Mouse (Mus musculus) kidney, adult 8-10 months (tissue): ENCODE measurements around the gene Olfr98.
A peak's percentile ranks its signal among the peaks of the same experiment; 100 is the strongest.
"Not testable (repeated sequence)": the region's sequence is repeated elsewhere in the genome, so short reads cannot be mapped to it uniquely, and the experiment has no call there.

Experiments used
- DNase-seq, 2 experiments: peaks; one replicate each; pipeline ENCODE4 v3.0.0; 2022

The Olfr98 gene

GRCm38 (mm10) chr17:37263626-37264025 is at the start of gene Olfr98:
Gene Olfr98, minus strand, starts transcription at chr17:37263749.
- no peak for DNase-seq

GRCm38 (mm10) chr17:37310146-37310699 is 46.7 kb upstream of the Olfr98 start:
- DNase-seq: no peak

- peak in 1 of 2 experiments; percentile 14 for DNase-seq
Measured at GRCm38 (mm10) chr17:37308483-37308882, 44.9 kb upstream of the Olfr98 start.

GRCm38 (mm10) chr17:37304213-37304612 is 40.7 kb upstream of the Olfr98 start, which contains the start of gene Olfr101:
Gene Olfr101, minus strand, starts transcription at chr17:37304313.
- DNase-seq: no peak

GRCm38 (mm10) chr17:37283360-37283759 is 19.8 kb upstream of the Olfr98 start, which contains the start of gene Olfr99:
Gene Olfr99, minus strand, starts transcription at chr17:37283460.
- DNase-seq: no peak

- DNase-seq: no peak
Measured at GRCm38 (mm10) chr17:37280331-37280730, 16.8 kb upstream of the Olfr98 start.

- no peak for DNase-seq
Measured at GRCm38 (mm10) chr17:37276573-37276972, 13.0 kb upstream of the Olfr98 start.

GRCm38 (mm10) chr17:37275626-37276248 is 12.2 kb upstream of the Olfr98 start:
- no peak for DNase-seq

GRCm38 (mm10) chr17:37270702-37271092 is 7.1 kb upstream of the Olfr98 start:
- peak; percentile 59 to 65 for DNase-seq

GRCm38 (mm10) chr17:37270058-37270701 is 6.6 kb upstream of the Olfr98 start, which contains the start of gene H2-M3:
Gene H2-M3, plus strand, starts transcription at chr17:37270220.
- DNase-seq: peak; percentile 88 to 96

GRCm38 (mm10) chr17:37250544-37250943 is 13.0 kb downstream of the Olfr98 start:
- DNase-seq: peak in 1 of 2 experiments; percentile 24

GRCm38 (mm10) chr17:37249460-37249859 is 14.1 kb downstream of the Olfr98 start:
- DNase-seq: no peak

GRCm38 (mm10) chr17:37246715-37247114 is 16.8 kb downstream of the Olfr98 start:
- DNase-seq: peak; percentile 18 to 31

GRCm38 (mm10) chr17:37242198-37242597 is 21.4 kb downstream of the Olfr98 start:
- no peak for DNase-seq

GRCm38 (mm10) chr17:37237230-37237629 is 26.3 kb downstream of the Olfr98 start, which contains the start of gene Olfr97:
Gene Olfr97, minus strand, starts transcription at chr17:37237330.
- not testable (repeated sequence) for DNase-seq

GRCm38 (mm10) chr17:37221879-37222278 is 41.7 kb downstream of the Olfr98 start:
- no peak for DNase-seq

GRCm38 (mm10) chr17:37219846-37220245 is 43.7 kb downstream of the Olfr98 start, which contains the start of gene Olfr96:
Gene Olfr96, plus strand, starts transcription at chr17:37220146.
- no peak for DNase-seq

GRCm38 (mm10) chr17:37218486-37218885 is 45.1 kb downstream of the Olfr98 start:
- DNase-seq: no peak

GRCm38 (mm10) chr17:37213018-37213417 is 50.5 kb downstream of the Olfr98 start, which contains the start of gene Olfr95:
Gene Olfr95, minus strand, starts transcription at chr17:37213118.
- no peak for DNase-seq
